Mouse (Mus musculus) MN1 (cell line): ENCODE measurements around the gene Chst8.

Experiments
- DNase-seq: peaks from one replicate; pipeline ENCODE4 v3.0.0-alpha.2; 2016; ENCODE audit warnings: low spot score

Chst8 gene

GRCm38 (mm10) chr7:34812531-34813111 lies at the start of gene Chst8:
Gene Chst8, minus strand, starts transcription at chr7:34812711.
- DNase-seq, result no peak

- DNase-seq, result no peak
Measured at GRCm38 (mm10) chr7:34858291-34858690, 45.8 kb upstream of the Chst8 start.

- no peak for DNase-seq
Measured at GRCm38 (mm10) chr7:34854781-34855352, 42.4 kb upstream of the Chst8 start.

GRCm38 (mm10) chr7:34853393-34853792 lies 40.9 kb upstream of the Chst8 start:
- DNase-seq, result no peak

- DNase-seq, result no peak
Measured at GRCm38 (mm10) chr7:34849660-34850059, 37.1 kb upstream of the Chst8 start.

- no peak for DNase-seq
Measured at GRCm38 (mm10) chr7:34848811-34849210, 36.3 kb upstream of the Chst8 start.

GRCm38 (mm10) chr7:34847900-34848299 lies 35.4 kb upstream of the Chst8 start:
- no peak for DNase-seq

- no peak for DNase-seq
Measured at GRCm38 (mm10) chr7:34847410-34847809, 34.9 kb upstream of the Chst8 start.

- DNase-seq, result no peak
Measured at GRCm38 (mm10) chr7:34838749-34839148, 26.2 kb upstream of the Chst8 start.

- DNase-seq, result no peak
Measured at GRCm38 (mm10) chr7:34838231-34838630, 25.7 kb upstream of the Chst8 start.

- no peak for DNase-seq
Measured at GRCm38 (mm10) chr7:34826255-34826909, 13.9 kb upstream of the Chst8 start.

- no peak for DNase-seq
Measured at GRCm38 (mm10) chr7:34821587-34821986, 9.1 kb upstream of the Chst8 start.

GRCm38 (mm10) chr7:34820554-34820953 lies 8.0 kb upstream of the Chst8 start:
- peak; percentile 13 for DNase-seq

- DNase-seq, result no peak
Measured at GRCm38 (mm10) chr7:34819796-34820195, 7.3 kb upstream of the Chst8 start.

- no peak for DNase-seq
Measured at GRCm38 (mm10) chr7:34818660-34819059, 6.1 kb upstream of the Chst8 start.

- peak; percentile 34 for DNase-seq
Measured at GRCm38 (mm10) chr7:34816981-34817380, 4.5 kb upstream of the Chst8 start.

- DNase-seq, result no peak
Measured at GRCm38 (mm10) chr7:34814801-34815200, 2.3 kb upstream of the Chst8 start.

- DNase-seq, result no peak
Measured at GRCm38 (mm10) chr7:34811531-34812526, 682 bp downstream of the Chst8 start.

GRCm38 (mm10) chr7:34811060-34811459 lies 1.5 kb downstream of the Chst8 start:
- DNase-seq, result no peak

GRCm38 (mm10) chr7:34806307-34806706 lies 6.2 kb downstream of the Chst8 start:
- DNase-seq, result peak; percentile 53

- no peak for DNase-seq
Measured at GRCm38 (mm10) chr7:34805691-34806205, 6.8 kb downstream of the Chst8 start.

GRCm38 (mm10) chr7:34805042-34805441 lies 7.5 kb downstream of the Chst8 start:
- DNase-seq, result no peak
